Mouse (Mus musculus) lung, embryonic 15.5 days (tissue): Measurements from ENCODE around the gene Gm47996. TPM values are rescaled to one million over a fixed set of nuclear protein-coding genes. Genes with fewer than 3 reads are reported as not detected.

Source experiments
- ATAC-seq: fragments of 200-750 bp; cut with Nextera tagmentation; 2 replicates; pipeline ENCODE4 v1.8.0; 2017; ENCODE audit warnings: moderate number of reproducible peaks, borderline replicate concordance; ENCODE audit not compliant: low FRiP score, low TSS enrichment; ENCODE audit errors: extremely low read depth
- H3K27ac ChIP-seq: fragments of 300-500 bp; sonication (generic); 2 replicates; pipeline ENCODE4 v1.5.1; 2015; ENCODE audit warnings: moderate library complexity, mild to moderate bottlenecking, inconsistent platforms
- H3K27me3 ChIP-seq: fragments of 300-500 bp; sonication (generic); 2 replicates; pipeline ENCODE4 v1.6.1; 2015; ENCODE audit warnings: inconsistent platforms
- H3K36me3 ChIP-seq: fragments of 300-500 bp; sonication (generic); 2 replicates; pipeline ENCODE4 v1.6.1; 2015; ENCODE audit warnings: inconsistent platforms
- H3K4me1 ChIP-seq: fragments of 300-500 bp; sonication (generic); 2 replicates; pipeline ENCODE4 v1.6.1; 2015; ENCODE audit warnings: inconsistent platforms
- H3K4me2 ChIP-seq: fragments of 300-500 bp; sonication (generic); 2 replicates; pipeline ENCODE4 v1.6.1; 2015; ENCODE audit warnings: inconsistent platforms, mild to moderate bottlenecking, moderate library complexity
- H3K4me3 ChIP-seq: fragments of 300-500 bp; sonication (generic); 2 replicates; pipeline ENCODE4 v1.5.1; 2015; ENCODE audit warnings: mild to moderate bottlenecking, inconsistent platforms
- H3K9ac ChIP-seq: fragments of 300-500 bp; sonication (generic); 2 replicates; pipeline ENCODE4 v1.6.1; 2015; ENCODE audit warnings: inconsistent platforms
- H3K9me3 ChIP-seq: fragments of 300-500 bp; sonication (generic); 2 replicates; pipeline ENCODE4 v1.6.1; 2016; ENCODE audit warnings: inconsistent platforms
- WGBS: fragments of 180-500 bp; shearing (Covaris S2); methylation state at CpG from one replicate; pipeline ENCODE4 v1.1.7; 2015; 5-methylcytosine and 5-hydroxymethylcytosine counted together
- polyA plus RNA-seq: library from polyadenylated mRNA; unstranded; fragments of >200 nt; fragmentation: Nextera tagmentation; extraction: Ambion mirVana; gene quantifications from 2 replicates; pipeline ENCODE4 v1.2.1, GENCODE M21; 2015

Gm47996 gene
- polyA plus RNA-seq, 1 experiment from 2014 or later: not detected

DNA sequence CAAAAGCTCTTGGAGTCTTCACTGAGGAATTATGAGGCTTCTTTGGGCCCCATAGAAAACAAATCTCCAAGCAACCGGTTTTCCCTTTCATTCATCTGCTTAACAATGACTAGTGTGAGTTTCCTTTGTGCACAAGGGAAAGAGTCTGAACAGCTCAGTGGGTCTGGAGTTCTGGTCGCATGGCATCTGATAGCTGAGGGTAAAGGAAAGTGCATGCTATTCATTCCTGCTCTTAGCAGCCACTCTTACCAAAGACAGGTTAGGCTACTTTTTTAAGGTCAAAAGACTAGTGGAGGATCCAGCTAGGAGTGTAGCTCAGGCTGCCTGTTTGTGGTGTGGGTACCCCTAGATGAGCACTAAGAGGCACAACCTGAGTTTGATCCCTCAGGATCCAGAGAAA, 25.6 kb downstream of the Gm47996 start:
- whole genome bisulfite sequencing: 49% methylated on average over 2 of the region's 2 CpGs
- Histone ChIP-seq H3K9me3 (no peaks in the 10 kb centered on the region), H3K4me3 (no peak overlapping the region), H3K36me3 (no peaks in the 10 kb centered on the region), H3K27ac (no peak overlapping the region), H3K27me3 (no peaks in the 10 kb centered on the region), H3K9ac (no peak overlapping the region), H3K4me2 (no peak overlapping the region), H3K4me1 (0 out of 2 replicates have a peak, but pooled peaks cover 10% of the 10 kb centered on the region)
- ATAC-seq: no peak

- Histone ChIP-seq H3K9ac (no peak overlapping the region), H3K27ac (peak overlapping the region; percentile 26; the same call in 1 of the 2 replicates), H3K36me3 (no peaks in the 10 kb centered on the region), H3K4me3 (no peak overlapping the region), H3K4me2 (no peak overlapping the region), H3K4me1 (0 out of 2 replicates have a peak, but pooled peaks cover 10% of the 10 kb centered on the region), H3K27me3 (no peaks in the 10 kb centered on the region), H3K9me3 (no peaks in the 10 kb centered on the region)
- ATAC-seq: no peak; the same call in 1 of the 2 replicates
- 54% methylated on average over 13 of the region's 13 CpGs for WGBS
Observed at GRCm38 (mm10) chr1:151236141-151236930, 26.4 kb downstream of the Gm47996 start.

DNA sequence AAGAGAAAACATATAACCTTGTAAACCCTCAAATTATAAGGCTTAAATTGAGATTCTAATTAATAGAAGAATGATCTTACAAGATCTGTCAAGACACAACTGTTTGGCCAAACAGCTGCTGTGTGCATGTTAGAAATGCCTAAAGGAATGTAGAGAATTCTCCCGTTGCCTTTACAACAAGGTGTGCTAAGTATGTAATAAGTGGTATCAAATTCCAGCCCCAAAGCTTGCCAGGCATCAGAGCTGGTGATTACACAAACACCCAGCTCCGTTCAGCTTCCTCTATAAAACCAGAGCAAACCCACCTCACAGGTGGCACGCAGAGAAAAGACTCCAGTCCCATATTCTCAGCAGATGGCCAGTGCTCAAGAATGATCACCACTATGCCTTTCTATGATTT, 27.8 kb downstream of the Gm47996 start:
- Histone ChIP-seq H3K36me3 (no peaks in the 10 kb centered on the region), H3K9me3 (no peaks in the 10 kb centered on the region), H3K4me3 (no peak overlapping the region), H3K9ac (no peak overlapping the region), H3K27me3 (no peaks in the 10 kb centered on the region), H3K27ac (no peak overlapping the region), H3K4me2 (no peak overlapping the region), H3K4me1 (0 out of 2 replicates have a peak, but pooled peaks cover 10% of the 10 kb centered on the region)
- 58% methylated on average over 3 of the region's 3 CpGs for WGBS
- no peak for ATAC-seq

DNA sequence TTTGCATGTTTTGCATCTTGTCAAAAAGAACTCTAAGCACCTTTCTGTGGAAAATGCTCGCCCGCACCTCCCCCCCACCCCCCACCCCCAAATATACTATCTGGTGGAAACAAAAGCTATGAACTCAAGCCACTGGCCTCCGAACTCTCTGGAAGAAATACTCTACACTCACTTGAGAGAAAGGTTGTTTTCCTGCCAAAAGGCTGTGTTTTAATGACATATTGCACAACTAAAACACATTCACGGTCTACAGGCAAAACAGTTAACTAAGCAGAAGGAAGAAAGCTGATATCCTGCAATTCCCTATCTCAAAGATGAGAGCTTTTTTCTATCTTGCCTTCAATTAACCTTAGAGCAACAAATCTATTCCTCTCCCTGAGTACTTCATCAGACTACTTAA, 33.4 kb downstream of the Gm47996 start:
- H3K4me3 ChIP-seq: no peak overlapping the region
- no peaks in the 10 kb centered on the region for H3K9me3 ChIP-seq
- whole genome bisulfite sequencing: 69% methylated on average over 4 of the region's 4 CpGs
- no peak overlapping the region for H3K9ac ChIP-seq
- no peak overlapping the region for H3K27ac ChIP-seq
- H3K36me3 ChIP-seq: no peaks in the 10 kb centered on the region
- H3K4me2 ChIP-seq: no peak overlapping the region
- no peak for ATAC-seq
- H3K27me3 ChIP-seq: no peaks in the 10 kb centered on the region
- no peaks in the 10 kb centered on the region for H3K4me1 ChIP-seq

- Histone ChIP-seq H3K4me1 (no peaks in the 10 kb centered on the region), H3K4me3 (no peak overlapping the region), H3K27ac (no peak overlapping the region), H3K27me3 (no peaks in the 10 kb centered on the region), H3K9me3 (no peaks in the 10 kb centered on the region), H3K4me2 (no peak overlapping the region), H3K36me3 (no peaks in the 10 kb centered on the region), H3K9ac (no peak overlapping the region)
- ATAC-seq: no peak
- 93% methylated on average over 5 of the region's 5 CpGs for WGBS
Observed at GRCm38 (mm10) chr1:151244013-151244412, 34.1 kb downstream of the Gm47996 start.

DNA sequence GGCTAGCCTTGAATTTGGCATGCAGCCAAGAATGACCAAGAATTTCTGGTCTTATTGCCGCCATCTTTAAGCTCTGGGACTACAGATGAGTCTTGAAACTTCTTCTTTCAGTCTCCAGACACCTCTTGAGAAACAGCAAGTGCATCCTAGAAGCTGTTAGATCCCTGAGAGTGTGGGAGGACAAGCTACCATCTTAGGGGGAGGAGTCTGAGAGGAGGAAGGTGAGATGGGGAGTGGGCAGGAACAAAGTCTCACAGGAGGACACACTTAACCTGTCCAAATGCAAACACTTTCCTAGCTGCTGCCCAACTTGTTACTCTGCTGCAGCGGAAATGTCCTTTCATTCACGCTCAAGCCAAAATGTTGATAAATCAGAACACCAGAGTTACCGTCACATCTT, 34.8 kb downstream of the Gm47996 start:
- H3K9ac ChIP-seq: no peak overlapping the region
- no peaks in the 10 kb centered on the region for H3K9me3 ChIP-seq
- peak overlapping the region; percentile 29; the same call in 1 of the 2 replicates for H3K4me2 ChIP-seq
- H3K27me3 ChIP-seq: no peaks in the 10 kb centered on the region
- H3K4me1 ChIP-seq: no peaks in the 10 kb centered on the region
- H3K4me3 ChIP-seq: no peak overlapping the region
- WGBS: 71% methylated on average over 4 of the region's 4 CpGs
- H3K36me3 ChIP-seq: no peaks in the 10 kb centered on the region
- no peak overlapping the region for H3K27ac ChIP-seq
- no peak for ATAC-seq

DNA sequence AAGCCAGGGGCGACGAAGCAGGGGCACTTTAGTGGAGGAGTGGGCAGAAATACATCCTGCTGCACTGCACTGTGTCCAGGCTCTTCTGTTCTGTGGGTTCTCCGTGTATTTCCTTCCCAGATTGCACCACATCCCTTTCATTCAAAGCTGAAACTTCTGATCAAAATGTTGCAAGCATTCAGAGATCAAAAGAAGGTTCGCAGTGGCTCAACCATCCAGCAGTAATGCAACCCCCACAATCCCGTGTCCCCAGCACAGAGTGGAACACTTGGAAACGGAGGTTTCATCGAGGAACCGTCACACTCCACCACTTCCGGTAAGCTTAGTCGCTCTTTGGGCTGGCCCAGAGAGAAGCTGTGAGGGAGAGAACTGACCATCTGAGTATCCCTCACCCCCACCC, 35.2 kb downstream of the Gm47996 start:
- H3K4me2 ChIP-seq: peak overlapping the region; percentile 29; the same call in 1 of the 2 replicates
- WGBS: 78% methylated on average over 10 of the region's 10 CpGs

DNA sequence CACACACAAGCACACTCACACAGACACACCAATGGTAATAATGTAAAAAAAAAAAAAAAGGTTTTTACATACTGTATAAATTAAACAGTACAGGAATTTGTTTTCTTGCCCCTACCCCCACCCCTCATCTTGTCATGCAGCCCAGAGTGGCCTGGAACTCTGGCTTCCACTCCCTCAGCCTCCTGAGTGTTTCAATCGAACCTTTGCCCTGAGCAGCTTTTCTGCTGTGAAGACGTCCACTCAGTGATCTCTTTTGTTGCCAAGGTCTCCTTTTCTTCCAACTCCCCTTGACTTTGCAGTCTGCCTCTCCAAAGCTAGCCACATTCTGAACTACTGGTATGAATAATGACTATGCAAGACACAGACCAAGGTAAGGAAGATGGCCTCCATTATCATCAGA, 35.9 kb downstream of the Gm47996 start:
- ATAC-seq: no peak
- Histone ChIP-seq H3K36me3 (no peaks in the 10 kb centered on the region), H3K4me3 (no peak overlapping the region), H3K9me3 (no peaks in the 10 kb centered on the region), H3K4me2 (no peak overlapping the region), H3K27ac (no peak overlapping the region), H3K27me3 (no peaks in the 10 kb centered on the region), H3K4me1 (no peaks in the 10 kb centered on the region), H3K9ac (no peak overlapping the region)
- WGBS: 59% methylated on average over 2 of the region's 2 CpGs

More for the DNA sequence above, 35.2 kb downstream of the Gm47996 start:
- H3K4me1 ChIP-seq: no peaks in the 10 kb centered on the region
- H3K9ac ChIP-seq: no peak overlapping the region
- no peak overlapping the region for H3K4me3 ChIP-seq
- no peaks in the 10 kb centered on the region for H3K27me3 ChIP-seq
- no peaks in the 10 kb centered on the region for H3K9me3 ChIP-seq
- H3K27ac ChIP-seq: no peak overlapping the region
- H3K36me3 ChIP-seq: no peaks in the 10 kb centered on the region
- ATAC-seq: no peak

- H3K4me2 ChIP-seq: no peak overlapping the region
- H3K4me3 ChIP-seq: no peak overlapping the region
- no peak for ATAC-seq
- H3K27ac ChIP-seq: no peak overlapping the region
- 85% methylated on average over 3 of the region's 3 CpGs for WGBS
- no peak overlapping the region for H3K9ac ChIP-seq
- no peaks in the 10 kb centered on the region for H3K27me3 ChIP-seq
- no peaks in the 10 kb centered on the region for H3K4me1 ChIP-seq
- no peaks in the 10 kb centered on the region for H3K9me3 ChIP-seq
- no peaks in the 10 kb centered on the region for H3K36me3 ChIP-seq
Observed at GRCm38 (mm10) chr1:151250109-151250508, 40.2 kb downstream of the Gm47996 start.

GRCm38 (mm10) chr1:151250529-151251193, 40.7 kb downstream of the Gm47996 start:
- H3K36me3 ChIP-seq: no peaks in the 10 kb centered on the region
- 42% methylated on average over 18 of the region's 18 CpGs for WGBS
- no peaks in the 10 kb centered on the region for H3K27me3 ChIP-seq
- peak overlapping the region; percentile 13; the same call in 1 of the 2 replicates for H3K4me3 ChIP-seq
- no peaks in the 10 kb centered on the region for H3K9me3 ChIP-seq
- no peak overlapping the region; the same call in 1 of the 2 replicates for H3K27ac ChIP-seq
- ATAC-seq: peak; percentile 87
- H3K4me2 ChIP-seq: peak overlapping the region; percentile 43
- H3K9ac ChIP-seq: no peak overlapping the region
- no peaks in the 10 kb centered on the region for H3K4me1 ChIP-seq

GRCm38 (mm10) chr1:151251194-151252010, 41.5 kb downstream of the Gm47996 start:
- H3K27ac ChIP-seq: no peak overlapping the region; the same call in 1 of the 2 replicates
- WGBS: 72% methylated on average over 14 of the region's 14 CpGs
- no peaks in the 10 kb centered on the region for H3K36me3 ChIP-seq
- H3K4me1 ChIP-seq: no peaks in the 10 kb centered on the region
- H3K27me3 ChIP-seq: no peaks in the 10 kb centered on the region
- H3K4me3 ChIP-seq: peak overlapping the region; percentile 13; the same call in 1 of the 2 replicates
- ATAC-seq: no peak
- no peak overlapping the region for H3K9ac ChIP-seq
- H3K9me3 ChIP-seq: no peaks in the 10 kb centered on the region
- peak overlapping the region; percentile 43 for H3K4me2 ChIP-seq
